Mouse (Mus musculus) myocyte (in vitro differentiated cells): ENCODE results near the gene Egf. TPM values are rescaled to one million over a fixed set of nuclear protein-coding genes. Genes with fewer than 3 reads are reported as not detected.

Experiments used
- H3K27me3 ChIP-seq: one replicate; pipeline ENCODE4 v1.6.1; 2011; ENCODE audit not compliant: control insufficient read depth, insufficient read depth, insufficient read length
- H3K36me3 ChIP-seq: one replicate; pipeline ENCODE4 v1.6.1; 2011; ENCODE audit not compliant: control insufficient read depth, insufficient read depth
- H3K4me2 ChIP-seq: one replicate; pipeline ENCODE4 v1.6.1; 2011; ENCODE audit warnings: low read depth, control low read depth
- H3K4me3 ChIP-seq: one replicate; pipeline ENCODE4 v1.5.1; 2011; ENCODE audit warnings: mild to moderate bottlenecking, control low read depth, moderate library complexity
- H3K79me2 ChIP-seq: one replicate; pipeline ENCODE4 v1.6.1; 2011; ENCODE audit not compliant: control insufficient read depth, insufficient read depth
- H3ac ChIP-seq: one replicate; pipeline ENCODE4 v1.6.1; 2011; ENCODE audit not compliant: control insufficient read depth, insufficient read length
- CEBPB ChIP-seq: IDR thresholded peaks from 2 replicates; pipeline ENCODE4 v1.6.1; 2011; ENCODE audit warnings: mild to moderate bottlenecking, moderate library complexity; ENCODE audit not compliant: poor library complexity, insufficient read depth, severe bottlenecking
- E2F4 ChIP-seq: IDR thresholded peaks from one replicate; pipeline ENCODE4 v1.6.1; 2011; ENCODE audit warnings: mild to moderate bottlenecking, control low read depth, moderate library complexity; ENCODE audit not compliant: insufficient read depth
- MAX ChIP-seq: IDR thresholded peaks from one replicate; pipeline ENCODE4 v1.6.1; 2011; ENCODE audit warnings: low read depth, mild to moderate bottlenecking, control low read depth
- MYOD1 ChIP-seq, 3 experiments: IDR thresholded peaks; one replicate each; pipeline ENCODE4 v1.6.1; 2011; ENCODE audit warnings: control low read depth in 2 of 3, low read depth in 2 of 3, mild to moderate bottlenecking in 2 of 3, moderate library complexity in 1 of 3; ENCODE audit not compliant: insufficient read length in 2 of 3, control insufficient read depth in 1 of 3
- MYOG ChIP-seq, 3 experiments: IDR thresholded peaks; one replicate each; pipeline ENCODE4 v1.6.1; 2011; ENCODE audit warnings: control low read depth in 2 of 3, low read depth in 2 of 3, mild to moderate bottlenecking in 2 of 3; ENCODE audit not compliant: insufficient read length in 2 of 3, control insufficient read depth in 1 of 3, insufficient read depth in 1 of 3
- POLR2A ChIP-seq: IDR thresholded peaks from one replicate; pipeline ENCODE4 v1.6.1; 2011; ENCODE audit warnings: low read depth, mild to moderate bottlenecking, control low read depth, moderate library complexity; ENCODE audit not compliant: insufficient read length
- POLR2AphosphoS2 ChIP-seq: IDR thresholded peaks from one replicate; pipeline ENCODE4 v1.6.1; 2011; ENCODE audit warnings: low read depth, control low read depth; ENCODE audit not compliant: insufficient read length
- REST ChIP-seq: IDR thresholded peaks from one replicate; pipeline ENCODE4 v1.6.1; 2011; ENCODE audit warnings: mild to moderate bottlenecking, control low read depth, moderate library complexity; ENCODE audit not compliant: insufficient read depth, insufficient read length
- SRF ChIP-seq: IDR thresholded peaks from one replicate; pipeline ENCODE4 v1.6.1; 2011; ENCODE audit warnings: low read depth; ENCODE audit not compliant: control insufficient read depth, insufficient read length
- TCF12 ChIP-seq: IDR thresholded peaks from one replicate; pipeline ENCODE4 v1.6.1; 2011; ENCODE audit warnings: mild to moderate bottlenecking, control low read depth; ENCODE audit not compliant: poor library complexity, insufficient read depth, severe bottlenecking
- TCF3 ChIP-seq: IDR thresholded peaks from one replicate; pipeline ENCODE4 v1.6.1; 2011; ENCODE audit warnings: low read depth, control low read depth; ENCODE audit not compliant: insufficient read length
- USF1 ChIP-seq: IDR thresholded peaks from one replicate; pipeline ENCODE4 v1.6.1; 2011; ENCODE audit warnings: low read depth, mild to moderate bottlenecking, control low read depth, moderate library complexity
- polyA plus RNA-seq: library from polyadenylated mRNA; unstranded; fragments of >200 nt; fragmentation: generic; extraction: Trizol; gene quantifications from one replicate; pipeline ENCODE4 v1.2.1, GENCODE M21; 2012; ENCODE audit warnings: missing spikeins

Egf gene
- polyA plus RNA-seq, result 0.38 TPM

DNA sequence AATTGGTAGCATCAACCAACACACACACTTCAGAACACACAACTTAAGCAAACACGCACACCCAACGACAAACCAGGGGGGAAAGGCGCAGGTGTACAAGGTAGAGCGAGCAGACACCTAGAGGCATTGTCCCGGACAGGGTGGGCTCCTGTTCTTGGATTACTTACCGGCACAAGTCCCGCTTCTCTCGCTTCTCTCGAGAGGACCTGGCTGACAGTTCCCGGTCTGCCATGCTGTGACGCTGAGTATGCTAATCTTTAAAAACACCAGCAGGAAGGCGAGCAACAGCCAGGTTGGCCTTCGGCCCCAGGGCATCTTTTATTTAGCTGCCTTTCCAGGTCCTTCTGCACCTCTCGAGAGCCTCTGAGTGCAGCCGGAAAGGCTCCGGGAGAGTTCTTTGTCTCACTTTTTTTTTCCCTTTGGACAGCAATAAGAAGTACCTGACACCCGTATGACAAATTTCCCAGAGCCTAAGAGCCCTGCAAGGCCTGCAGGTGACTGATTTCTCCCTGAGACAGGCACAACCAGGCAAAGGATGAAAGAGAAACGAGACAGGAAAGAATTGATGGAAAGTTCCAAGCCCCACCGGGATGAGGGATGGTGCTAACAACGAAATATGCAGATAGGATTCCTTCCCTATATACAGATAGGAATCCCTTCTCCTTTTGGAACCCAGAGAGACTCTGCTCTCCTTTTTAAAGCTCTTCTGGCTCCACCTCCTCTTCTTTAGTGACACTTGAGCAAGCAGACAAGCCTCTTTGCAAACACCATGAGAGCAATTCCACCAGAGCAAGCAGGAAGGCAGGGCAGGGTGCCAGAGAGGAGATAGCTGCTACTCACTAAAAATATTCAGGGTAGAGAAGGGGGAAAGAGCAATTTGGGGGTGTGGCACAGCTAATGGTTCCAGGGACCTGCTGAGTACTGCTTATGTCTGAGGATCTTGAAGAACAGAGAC is at the start of gene Egf:
Gene Egf, minus strand, starts transcription at position 667 of the 955 bp plus-strand sequence.
- Histone ChIP-seq H3K4me2 (no peak within 1 kb of the TSS), H3K27me3 (peaks cover 20% of the 10 kb centered on the region), H3ac (no peak within 1 kb of the TSS), H3K79me2 (no peaks in the 10 kb centered on the region), H3K4me3 (no peak within 1 kb of the TSS), H3K36me3 (no peaks in the 10 kb centered on the region)
- TF ChIP-seq REST (no peak), USF1 (no peak), TCF3 (no peak), SRF (no peak), MAX (no peak), POLR2A (no peak), POLR2AphosphoS2 (no peak), E2F4 (no peak), TCF12 (no peak), MYOG (IDR thresholded peaks at IDR 0.05; ENCODE audit: control insufficient read depth in 1 of 3, insufficient read depth in 1 of 3, insufficient read length in 2 of 3, low read depth in 2 of 3) (no peak), CEBPB (no peak), MYOD1 (IDR thresholded peaks at IDR 0.05; ENCODE audit: control insufficient read depth in 1 of 3, insufficient read length in 2 of 3, low read depth in 2 of 3) (no peak)

DNA sequence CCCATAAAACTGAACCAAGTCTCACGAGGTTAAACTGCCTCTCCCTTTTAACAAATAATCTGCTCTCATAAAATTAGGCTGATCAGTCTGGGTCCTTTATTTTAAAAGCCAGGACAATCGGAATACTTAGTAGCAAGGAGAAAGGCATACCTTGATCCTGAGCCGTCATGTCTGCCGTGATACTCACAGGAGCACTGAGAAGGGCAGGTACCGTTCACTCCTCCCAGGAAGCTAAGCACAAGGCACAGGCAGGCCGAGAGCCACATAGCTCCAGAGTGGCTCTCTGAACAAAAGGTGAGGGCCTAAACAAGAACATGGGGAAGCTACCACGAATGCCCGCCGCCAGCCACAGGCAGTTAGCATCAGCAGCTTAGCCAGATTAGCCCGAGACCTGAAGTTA is 48.6 kb upstream of the Egf start, which contains the start of gene Lrit3:
Gene Lrit3, minus strand, starts transcription at position 266 of the 400 bp plus-strand sequence.
- H3ac ChIP-seq, result no peak within 1 kb of the TSS
- H3K27me3 ChIP-seq, result no peaks in the 10 kb centered on the region
- no peaks in the 10 kb centered on the region for H3K79me2 ChIP-seq
- no peak within 1 kb of the TSS for H3K4me3 ChIP-seq
- no peaks in the 10 kb centered on the region for H3K36me3 ChIP-seq
- TF ChIP-seq E2F4 (no peak), CEBPB (no peak), POLR2AphosphoS2 (no peak)
- H3K4me2 ChIP-seq, result no peak within 1 kb of the TSS

DNA sequence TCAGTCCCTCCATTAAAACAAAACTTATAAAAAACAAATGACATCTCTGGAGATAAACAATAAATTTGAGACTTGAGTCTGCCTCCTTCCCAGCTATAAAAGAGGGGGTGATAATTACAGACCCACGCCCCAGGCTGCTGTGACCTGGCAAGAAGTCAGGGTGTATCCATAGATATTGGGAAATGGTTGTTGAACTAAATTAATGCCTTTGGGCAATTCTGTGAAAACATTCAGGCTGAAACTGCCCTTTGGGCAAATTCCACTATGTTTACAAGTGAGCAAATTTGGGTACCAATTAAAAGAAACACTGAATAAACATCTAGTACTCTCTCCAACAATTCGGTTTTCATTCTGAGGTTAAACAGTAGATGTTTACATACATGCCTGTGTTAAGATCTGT is 43.9 kb upstream of the Egf start:
- Histone ChIP-seq H3K27me3 (no peaks in the 10 kb centered on the region), H3K79me2 (no peaks in the 10 kb centered on the region), H3K36me3 (no peaks in the 10 kb centered on the region), H3ac (no peak overlapping the region), H3K4me2 (no peak overlapping the region), H3K4me3 (no peak overlapping the region)
- no peak for TF ChIP-seq REST
- TF ChIP-seq SRF, result no peak
- TF ChIP-seq POLR2A, result no peak
- no peak for TF ChIP-seq MYOD1 (IDR thresholded peaks at IDR 0.05; ENCODE audit: control insufficient read depth in 1 of 3, insufficient read length in 2 of 3, low read depth in 2 of 3)
- no peak for TF ChIP-seq CEBPB
- no peak for TF ChIP-seq MAX
- no peak for TF ChIP-seq E2F4
- TF ChIP-seq TCF12, result no peak
- no peak for TF ChIP-seq USF1

DNA sequence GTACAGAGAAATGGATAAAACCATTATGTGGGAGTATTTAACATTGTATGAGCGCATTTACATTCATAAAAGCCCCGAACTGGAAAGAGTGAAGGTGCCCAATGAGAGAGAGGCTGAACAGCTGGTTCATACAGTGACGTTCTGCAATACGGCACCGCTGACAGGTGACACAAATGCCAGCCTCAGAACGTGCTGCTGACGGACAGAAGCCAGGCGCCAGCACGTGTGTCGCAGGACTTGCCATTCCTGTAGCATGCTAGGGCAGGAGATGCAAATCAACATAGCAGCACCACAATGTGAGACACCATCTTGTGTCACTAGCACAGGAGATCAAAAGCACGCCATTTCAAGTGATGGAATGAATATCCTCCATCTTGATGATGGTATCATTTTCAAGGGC is 43.4 kb upstream of the Egf start:
- TF ChIP-seq CEBPB (no peak), TCF12 (no peak), MYOG (IDR thresholded peaks at IDR 0.05; ENCODE audit: control insufficient read depth in 1 of 3, insufficient read depth in 1 of 3, insufficient read length in 2 of 3, low read depth in 2 of 3) (peak in 1 of 3 experiments; percentile 13)
- Histone ChIP-seq H3K36me3 (no peaks in the 10 kb centered on the region), H3K4me3 (no peak overlapping the region), H3K27me3 (no peaks in the 10 kb centered on the region), H3ac (no peak overlapping the region), H3K79me2 (no peaks in the 10 kb centered on the region), H3K4me2 (no peak overlapping the region)

DNA sequence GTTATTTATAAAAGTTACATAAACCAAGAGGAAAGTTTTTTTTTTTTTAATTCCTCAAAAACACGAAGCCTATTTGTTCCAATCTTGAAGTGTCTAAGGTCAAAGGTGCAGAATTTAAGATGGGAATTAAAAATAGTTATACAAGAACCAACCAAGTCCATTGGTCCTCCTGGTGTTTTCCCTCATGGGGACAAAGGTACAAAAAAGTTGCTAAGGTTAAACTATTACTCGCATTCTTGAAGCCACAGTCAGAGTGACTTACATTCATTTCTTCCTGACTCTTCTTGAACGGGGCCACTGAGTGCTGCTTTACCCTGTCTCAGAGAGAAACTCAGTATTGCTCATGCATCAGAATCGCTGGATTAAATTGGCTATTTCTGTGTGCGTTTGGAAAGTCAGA is 42.2 kb upstream of the Egf start:
- no peak for TF ChIP-seq MYOG (IDR thresholded peaks at IDR 0.05; ENCODE audit: control insufficient read depth in 1 of 3, insufficient read depth in 1 of 3, insufficient read length in 2 of 3, low read depth in 2 of 3)
- no peak for TF ChIP-seq POLR2A
- TF ChIP-seq POLR2AphosphoS2, result no peak
- Histone ChIP-seq H3K4me3 (no peak overlapping the region), H3K36me3 (no peaks in the 10 kb centered on the region), H3K79me2 (no peaks in the 10 kb centered on the region), H3K27me3 (no peaks in the 10 kb centered on the region), H3ac (no peak overlapping the region), H3K4me2 (no peak overlapping the region)
